Mouse (Mus musculus) forebrain, embryonic 12.5 days (tissue): ENCODE measurements around the gene Pyroxd2. TPM values are rescaled to one million over a fixed set of nuclear protein-coding genes. Genes with fewer than 3 reads are reported as not detected.

ENCODE experiments used
- ATAC-seq: fragments of 200-750 bp; cut with Nextera tagmentation; 2 replicates; pipeline ENCODE4 v1.8.0; 2017; ENCODE audit warnings: moderate TSS enrichment; ENCODE audit not compliant: low FRiP score
- H3K27ac ChIP-seq: fragments of 300-500 bp; sonication (generic); 2 replicates; pipeline ENCODE4 v1.5.1; 2016; ENCODE audit warnings: mild to moderate bottlenecking
- H3K27me3 ChIP-seq: fragments of 300-500 bp; sonication (generic); 2 replicates; pipeline ENCODE4 v1.6.1; 2016; ENCODE audit warnings: mild to moderate bottlenecking
- H3K36me3 ChIP-seq: fragments of 300-500 bp; sonication (generic); replicated peaks from 2 replicates; pipeline ENCODE4 v1.6.1; 2016; ENCODE audit warnings: mild to moderate bottlenecking
- H3K4me1 ChIP-seq: fragments of 300-500 bp; sonication (generic); 2 replicates; pipeline ENCODE4 v1.6.1; 2016
- H3K4me2 ChIP-seq: fragments of 300-500 bp; sonication (generic); 2 replicates; pipeline ENCODE4 v1.6.1; 2016; ENCODE audit warnings: mild to moderate bottlenecking, moderate library complexity
- H3K4me3 ChIP-seq: fragments of 300-500 bp; sonication (generic); replicated peaks from 2 replicates; pipeline ENCODE4 v1.5.1; 2016; ENCODE audit warnings: mild to moderate bottlenecking
- H3K9ac ChIP-seq: fragments of 300-500 bp; sonication (generic); 2 replicates; pipeline ENCODE4 v1.6.1; 2016; ENCODE audit warnings: mild to moderate bottlenecking
- H3K9me3 ChIP-seq: fragments of 300-500 bp; sonication (generic); 2 replicates; pipeline ENCODE4 v1.6.1; 2016
- WGBS: fragments of 180-500 bp; shearing (Covaris S2); methylation state at CpG from one replicate; pipeline ENCODE4 v1.1.7; 2016; 5-methylcytosine and 5-hydroxymethylcytosine counted together
- polyA plus RNA-seq: library from polyadenylated mRNA; unstranded; fragments of >200 nt; fragmentation: Nextera tagmentation; extraction: Ambion mirVana; gene quantifications from 2 replicates; pipeline ENCODE4 v1.2.1, GENCODE M21; 2016

Pyroxd2 gene
- polyA plus RNA-seq, 1 experiment from 2014 or later = 0.77 TPM

GRCm38 (mm10) chr19:42677452-42677851, 75.1 kb downstream of the Pyroxd2 start:
- Histone ChIP-seq H3K27ac (no peak overlapping the region), H3K9me3 (no peaks in the 10 kb centered on the region), H3K27me3 (peaks cover 28% of the 10 kb centered on the region), H3K36me3 (no peaks in the 10 kb centered on the region), H3K4me1 (peaks cover 22% of the 10 kb centered on the region), H3K4me3 (no peak overlapping the region), H3K4me2 (no peak overlapping the region), H3K9ac (no peak overlapping the region)
- no peak for ATAC-seq
- WGBS = 97% methylated on average over 3 of the region's 3 CpGs

GRCm38 (mm10) chr19:42676931-42677330, 75.6 kb downstream of the Pyroxd2 start:
- Histone ChIP-seq H3K27me3 (peaks cover 31% of the 10 kb centered on the region), H3K27ac (no peak overlapping the region), H3K9ac (no peak overlapping the region), H3K4me3 (no peak overlapping the region), H3K9me3 (no peaks in the 10 kb centered on the region), H3K4me1 (peaks cover 25% of the 10 kb centered on the region), H3K4me2 (no peak overlapping the region), H3K36me3 (no peaks in the 10 kb centered on the region)
- ATAC-seq = no peak
- 99% methylated on average over 3 of the region's 3 CpGs for WGBS

Other genes starting within 250 kb of the Pyroxd2 start
- gene R3hcc1l, start 234.0 kb downstream of the Pyroxd2 start, polyA plus RNA-seq = 22.9 and 24.8 TPM in 2 replicates
- 0.24 and 0.34 TPM in 2 replicates for gene Loxl4, start 140.0 kb downstream of the Pyroxd2 start, polyA plus RNA-seq
- gene Hps1, start 27.2 kb upstream of the Pyroxd2 start, polyA plus RNA-seq = 16.4 and 16.9 TPM in 2 replicates